Mouse (Mus musculus): Measurements from ENCODE around the gene Lrch1.

GRCm38 (mm10) chr14:74909021-74909420 is 38.7 kb downstream of the Lrch1 start:
- TF ChIP-seq POLR2A (IDR thresholded peaks at IDR 0.05; ENCODE audit: insufficient read length, low read depth) (no peak), E2F4 (IDR thresholded peaks at IDR 0.05; ENCODE audit: insufficient read depth) (no peak), CEBPB (IDR thresholded peaks at IDR 0.05; ENCODE audit: insufficient read depth, poor library complexity, severe bottlenecking) (no peak), MYOG (IDR thresholded peaks at IDR 0.05; ENCODE audit: control insufficient read depth in 1 of 3, insufficient read depth in 1 of 3, insufficient read length in 2 of 3, low read depth in 2 of 3) (no peak), POLR2AphosphoS2 (IDR thresholded peaks at IDR 0.05; ENCODE audit: insufficient read length, low read depth) (no peak), TCF12 (IDR thresholded peaks at IDR 0.05; ENCODE audit: insufficient read depth, poor library complexity, severe bottlenecking) (no peak)
